Mouse (Mus musculus) forebrain, postnatal 0 days (tissue): ENCODE measurements around the gene Zfp207. TPM values are rescaled to one million over a fixed set of nuclear protein-coding genes. Genes with fewer than 3 reads are reported as not detected.
"Not testable (repeated sequence)": the region's sequence is repeated elsewhere in the genome, so short reads cannot be mapped to it uniquely, and the experiment has no call there.

Experiments
- ATAC-seq: fragments of 200-750 bp; cut with Nextera tagmentation; 2 replicates; pipeline ENCODE4 v1.8.0; 2017; ENCODE audit warnings: mild to moderate bottlenecking, moderate library complexity
- DNase-seq: peaks from one replicate; pipeline ENCODE4 v3.0.0-alpha.2; 2015
- H3K27ac ChIP-seq: fragments of 300-500 bp; sonication (generic); 2 replicates; pipeline ENCODE4 v1.5.1; 2014; ENCODE audit warnings: low read depth, mild to moderate bottlenecking, antibody characterized with exemption, low read length, moderate library complexity, mixed read lengths
- H3K27me3 ChIP-seq: fragments of 300-500 bp; sonication (generic); 2 replicates; pipeline ENCODE4 v1.6.1; 2014; ENCODE audit warnings: mild to moderate bottlenecking, low read length, mixed read lengths; ENCODE audit not compliant: insufficient read depth
- H3K36me3 ChIP-seq: fragments of 300-500 bp; sonication (generic); 2 replicates; pipeline ENCODE4 v1.6.1; 2014; ENCODE audit warnings: mild to moderate bottlenecking, moderate library complexity; ENCODE audit not compliant: insufficient read depth
- H3K4me1 ChIP-seq: fragments of 300-500 bp; sonication (generic); 2 replicates; pipeline ENCODE4 v1.6.1; 2014; ENCODE audit warnings: antibody characterized with exemption; ENCODE audit not compliant: insufficient read depth
- H3K4me2 ChIP-seq: fragments of 300-500 bp; sonication (generic); 2 replicates; pipeline ENCODE4 v1.6.1; 2014; ENCODE audit warnings: low read depth, mild to moderate bottlenecking, moderate library complexity
- H3K4me3 ChIP-seq: fragments of 300-500 bp; sonication (generic); 2 replicates; pipeline ENCODE4 v1.5.1; 2014; ENCODE audit warnings: low read depth, low read length, mixed read lengths
- H3K9ac ChIP-seq: fragments of 300-500 bp; sonication (generic); 2 replicates; pipeline ENCODE4 v1.6.1; 2014; ENCODE audit warnings: mild to moderate bottlenecking
- H3K9me3 ChIP-seq: fragments of 300-500 bp; sonication (generic); 2 replicates; pipeline ENCODE4 v1.6.1; 2016; ENCODE audit warnings: low read length
- CTCF ChIP-seq: sonication (generic); IDR thresholded peaks from 2 replicates; pipeline ENCODE4 v1.5.1; 2016; ENCODE audit warnings: antibody characterized with exemption, control low read depth, low read depth
- WGBS: fragments of 180-500 bp; shearing (Covaris S2); extraction: QIAGEN DNeasy Blood & Tissue Kit; methylation state at CpG from one replicate; pipeline ENCODE4 v1.1.7; 2014; 5-methylcytosine and 5-hydroxymethylcytosine counted together
- polyA plus RNA-seq: library from polyadenylated mRNA; unstranded; fragments of >200 nt; fragmentation: Nextera tagmentation; extraction: Ambion mirVana; gene quantifications from 2 replicates; pipeline ENCODE4 v1.2.1, GENCODE M21; 2015
- total RNA-seq: library from RNA; depleted of rRNA; stranded (reverse); fragments of >200 nt; gene quantifications from 2 replicates; pipeline ENCODE4 v1.2.3, GENCODE M21; 2014

The Zfp207 gene
- total and polyA plus RNA-seq, 2 experiments from 2014 or later: 163 to 250 TPM

DNA sequence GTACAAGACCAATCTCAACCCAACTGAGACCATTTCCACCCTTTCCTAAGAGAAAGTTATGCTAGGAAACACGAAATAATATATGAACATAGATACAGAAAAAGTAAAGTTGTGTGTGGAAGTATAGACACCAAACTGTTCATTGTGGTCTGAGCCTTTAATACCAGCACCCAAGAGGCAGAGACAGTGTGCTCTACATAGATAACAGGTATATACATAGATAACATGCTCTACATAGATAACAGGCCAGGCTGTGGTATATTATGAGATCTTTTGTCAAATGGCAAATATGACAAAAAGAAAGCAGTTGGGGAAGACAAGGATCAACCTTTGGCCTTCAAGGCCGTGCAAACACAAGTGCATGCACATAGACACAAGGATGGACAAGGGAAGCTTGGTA is 27.3 kb downstream of the Zfp207 start:
- 95% methylated on average over 2 of the region's 2 CpGs for WGBS
- Histone ChIP-seq H3K27ac (no peak overlapping the region), H3K4me3 (no peak overlapping the region), H3K27me3 (no peaks in the 10 kb centered on the region), H3K36me3 (peaks cover 35% of the 10 kb centered on the region), H3K9me3 (no peaks in the 10 kb centered on the region), H3K4me2 (no peak overlapping the region), H3K9ac (no peak overlapping the region), H3K4me1 (no peaks in the 10 kb centered on the region)
- DNase-seq: no peak
- TF ChIP-seq CTCF: no peak
- ATAC-seq: no peak

DNA sequence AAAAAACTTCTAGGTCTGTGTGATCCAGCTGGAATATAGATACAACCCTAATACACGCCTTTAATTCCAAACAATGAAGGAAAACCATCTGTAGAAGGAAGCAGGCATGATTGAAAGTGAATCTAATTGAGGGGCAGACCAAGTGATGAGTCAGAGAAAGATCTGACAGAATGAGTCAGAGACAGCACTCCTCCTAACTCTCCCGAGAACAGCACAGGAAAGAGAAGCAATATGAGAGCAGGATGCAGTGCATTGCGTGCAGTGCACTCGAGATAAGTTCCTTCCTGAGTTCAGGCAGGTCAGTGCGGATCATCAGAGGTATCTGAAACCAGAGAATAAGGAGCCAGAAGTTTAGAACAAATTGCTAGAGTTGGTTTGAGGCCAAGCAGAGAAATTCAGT is 34.0 kb downstream of the Zfp207 start:
- no peak for TF ChIP-seq CTCF
- WGBS: 91% methylated on average over 5 of the region's 5 CpGs
- Histone ChIP-seq H3K27ac (no peak overlapping the region), H3K4me3 (no peak overlapping the region), H3K4me1 (no peaks in the 10 kb centered on the region), H3K4me2 (no peak overlapping the region), H3K27me3 (no peaks in the 10 kb centered on the region), H3K9me3 (no peaks in the 10 kb centered on the region), H3K36me3 (peaks cover 9% of the 10 kb centered on the region; the same call in 1 of the 2 replicates), H3K9ac (no peak overlapping the region)
- no peak for DNase-seq
- no peak for ATAC-seq

- H3K27me3 ChIP-seq: no peaks in the 10 kb centered on the region
- ATAC-seq: no peak
- H3K4me1 ChIP-seq: no peaks in the 10 kb centered on the region
- no peak overlapping the region for H3K4me2 ChIP-seq
- H3K36me3 ChIP-seq: peaks cover 8% of the 10 kb centered on the region; the same call in 1 of the 2 replicates
- no peaks in the 10 kb centered on the region for H3K9me3 ChIP-seq
- TF ChIP-seq CTCF: no peak
- H3K9ac ChIP-seq: no peak overlapping the region
- DNase-seq: no peak
- WGBS: 88% methylated on average over 1 of the region's 1 CpGs
- H3K4me3 ChIP-seq: no peak overlapping the region
- H3K27ac ChIP-seq: no peak overlapping the region
These were observed 36.7 kb downstream of the Zfp207 start for GRCm38 (mm10) chr11:80419743-80420142.

DNA sequence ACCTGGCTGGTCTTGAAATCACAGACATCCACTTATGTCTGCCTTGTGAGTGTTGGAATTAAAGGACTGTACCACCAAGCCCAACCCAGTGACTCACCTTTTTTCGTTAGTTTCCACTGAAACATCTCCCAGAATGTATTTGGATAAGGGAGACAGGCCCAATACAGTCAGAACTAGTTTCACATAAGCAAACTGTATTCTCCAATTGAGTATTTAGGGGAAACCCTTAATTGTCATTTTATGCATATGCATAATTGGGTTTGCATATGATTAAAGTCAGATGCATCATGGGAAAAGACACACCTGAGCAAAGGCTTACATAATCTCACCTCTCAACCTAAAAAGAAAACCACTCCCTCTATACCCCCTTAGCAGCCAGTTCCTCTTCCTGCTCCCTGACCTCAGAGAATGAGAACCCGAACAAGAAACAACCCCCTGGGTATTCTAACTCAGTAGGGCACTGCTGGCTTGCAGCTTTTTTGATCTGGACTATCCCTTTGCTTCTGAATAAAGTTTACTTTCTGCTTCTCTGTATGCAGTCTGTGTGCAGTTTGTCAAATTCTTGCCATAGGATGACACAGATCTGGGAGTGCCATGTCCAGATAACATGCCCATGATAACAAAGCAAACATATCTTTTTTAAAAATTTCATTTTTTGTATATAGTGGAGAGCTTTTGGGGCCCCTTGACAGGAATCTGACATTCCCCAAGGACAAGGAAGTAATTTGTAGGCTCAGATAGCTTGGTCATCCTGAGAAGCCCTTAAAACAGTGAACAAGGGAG is 37.3 kb downstream of the Zfp207 start:
- TF ChIP-seq CTCF: no peak
- no peaks in the 10 kb centered on the region for H3K27me3 ChIP-seq
- WGBS: 65% methylated on average over 2 of the region's 2 CpGs
- H3K4me2 ChIP-seq: no peak overlapping the region
- no peaks in the 10 kb centered on the region for H3K9me3 ChIP-seq
- no peak overlapping the region for H3K9ac ChIP-seq
- H3K4me1 ChIP-seq: no peaks in the 10 kb centered on the region
- ATAC-seq (no peak), DNase-seq (no peak)
- no peak overlapping the region for H3K4me3 ChIP-seq
- no peak overlapping the region for H3K27ac ChIP-seq
- H3K36me3 ChIP-seq: peaks cover 1% of the 10 kb centered on the region; the same call in 1 of the 2 replicates

DNA sequence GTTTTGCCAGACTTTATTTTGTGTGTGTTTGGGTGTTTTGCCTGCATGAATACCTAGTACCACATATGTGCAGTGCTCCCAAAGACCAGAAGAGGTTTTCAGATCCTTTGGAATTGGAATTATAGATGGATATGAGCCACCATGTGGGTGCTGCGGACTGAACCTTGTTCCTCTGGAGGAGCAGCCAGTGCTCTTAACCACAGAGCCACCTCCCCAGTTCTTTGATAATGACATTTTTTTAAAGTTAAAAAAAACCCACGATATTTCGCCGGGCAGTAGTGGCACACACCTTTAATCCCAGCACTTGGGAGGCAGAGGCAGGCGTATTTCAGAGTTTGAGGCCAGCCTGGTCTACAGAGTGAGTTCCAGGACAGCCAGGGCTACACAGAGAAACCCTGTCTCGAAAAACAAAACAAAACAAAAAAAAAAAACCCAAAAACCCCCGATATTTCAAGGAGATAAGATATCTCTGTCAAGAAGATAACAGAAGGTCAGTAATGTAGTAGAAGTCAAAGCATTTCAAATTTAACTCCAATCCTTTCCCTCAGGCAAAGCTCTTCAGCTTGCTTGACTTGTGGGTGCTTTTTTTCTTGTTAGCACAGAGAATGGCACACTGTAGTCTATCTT is 38.5 kb downstream of the Zfp207 start:
- Histone ChIP-seq H3K4me3 (no peak overlapping the region), H3K27me3 (no peaks in the 10 kb centered on the region), H3K27ac (no peak overlapping the region), H3K36me3 (no peaks in the 10 kb centered on the region), H3K4me2 (no peak overlapping the region), H3K4me1 (no peaks in the 10 kb centered on the region), H3K9me3 (no peaks in the 10 kb centered on the region), H3K9ac (no peak overlapping the region)
- WGBS: 91% methylated on average over 7 of the region's 7 CpGs
- DNase-seq: no peak
- no peak for ATAC-seq
- TF ChIP-seq CTCF: no peak

GRCm38 (mm10) chr11:80424691-80425090 is 41.6 kb downstream of the Zfp207 start:
- H3K27me3 ChIP-seq: no peaks in the 10 kb centered on the region
- TF ChIP-seq CTCF: no peak
- no peak overlapping the region for H3K4me2 ChIP-seq
- ATAC-seq (no peak), DNase-seq (no peak)
- H3K36me3 ChIP-seq: no peaks in the 10 kb centered on the region
- H3K9me3 ChIP-seq: no peaks in the 10 kb centered on the region
- 77% methylated on average over 2 of the region's 2 CpGs for WGBS
- no peak overlapping the region for H3K4me3 ChIP-seq
- H3K4me1 ChIP-seq: 0 out of 2 replicates have a peak, but pooled peaks cover 2% of the 10 kb centered on the region
- no peak overlapping the region for H3K9ac ChIP-seq
- no peak overlapping the region for H3K27ac ChIP-seq

DNA sequence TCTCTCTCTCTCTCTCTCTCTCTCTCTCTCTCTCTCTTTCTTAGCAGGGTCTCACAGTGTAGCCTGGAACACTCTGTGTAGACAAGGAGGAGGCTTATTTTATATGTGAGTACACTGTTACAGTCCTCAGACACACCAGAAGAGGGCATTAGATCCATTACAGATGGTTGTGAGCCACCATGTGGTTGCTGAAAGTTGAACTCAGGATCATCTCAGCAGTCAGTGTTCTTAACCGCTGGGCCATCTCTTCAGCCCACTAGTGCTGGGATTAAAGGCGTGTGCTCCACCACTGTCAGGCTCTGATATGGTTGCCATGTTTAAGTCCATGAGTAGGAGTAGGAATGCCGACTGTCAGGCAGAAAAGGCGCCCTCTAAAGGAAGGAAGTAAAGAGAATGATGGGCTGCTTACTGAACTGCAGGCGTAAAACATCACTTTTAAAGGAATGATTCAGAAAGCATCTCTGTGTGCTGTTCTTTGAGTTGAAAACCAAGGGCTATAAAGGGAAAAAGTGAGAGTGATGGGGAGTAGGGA is 42.2 kb downstream of the Zfp207 start:
- WGBS: 67% methylated on average over 5 of the region's 5 CpGs
- peak; percentile 7; the same call in 1 of the 2 replicates for TF ChIP-seq CTCF
- Histone ChIP-seq H3K9me3 (no peaks in the 10 kb centered on the region), H3K9ac (no peak overlapping the region), H3K36me3 (no peaks in the 10 kb centered on the region), H3K4me1 (0 out of 2 replicates have a peak, but pooled peaks cover 3% of the 10 kb centered on the region), H3K4me2 (no peak overlapping the region), H3K4me3 (no peak overlapping the region), H3K27ac (no peak overlapping the region), H3K27me3 (no peaks in the 10 kb centered on the region)
- ATAC-seq (no peak), DNase-seq (no peak)

- not testable (repeated sequence) for H3K27me3 ChIP-seq, H3K9me3 ChIP-seq, H3K9ac ChIP-seq, H3K4me1 ChIP-seq, H3K4me3 ChIP-seq, H3K27ac ChIP-seq, H3K4me2 ChIP-seq, DNase-seq, ATAC-seq, H3K36me3 ChIP-seq
- WGBS: 83% methylated on average over 16 of the region's 16 CpGs
These were observed 43.1 kb downstream of the Zfp207 start for GRCm38 (mm10) chr11:80426029-80426813.
